Mouse (Mus musculus): ENCODE measurements around the gene Pex14. TPM values are rescaled to one million over a fixed set of nuclear protein-coding genes. Genes with fewer than 3 reads are reported as not detected.

Pex14 gene
- polyA plus RNA-seq, 1 experiment: 34.6 TPM

- Histone ChIP-seq H3K4me3 (ENCODE audit: insufficient read depth, low read length) (no peak overlapping the region), H3K4me1 (ENCODE audit: control insufficient read depth, insufficient read depth, low read length) (no peaks in the 10 kb centered on the region), H3K27ac (ENCODE audit: insufficient read depth, low read length) (no peak overlapping the region)
- TF ChIP-seq POLR2A (IDR thresholded peaks at IDR 0.05; ENCODE audit: low read depth, low read length): no peak
- no peak for TF ChIP-seq CTCF (IDR thresholded peaks at IDR 0.05; ENCODE audit: borderline replicate concordance, insufficient read depth, low read length)
Measured at GRCm38 (mm10) chr4:148915849-148916248, 183.8 kb downstream of the Pex14 start.

GRCm38 (mm10) chr4:148914863-148915622, 184.6 kb downstream of the Pex14 start:
- TF ChIP-seq CTCF (IDR thresholded peaks at IDR 0.05; ENCODE audit: borderline replicate concordance, insufficient read depth, low read length) (no peak), POLR2A (IDR thresholded peaks at IDR 0.05; ENCODE audit: low read depth, low read length) (no peak)
- no peak overlapping the region for H3K27ac ChIP-seq (ENCODE audit: insufficient read depth, low read length)
- H3K4me1 ChIP-seq (ENCODE audit: control insufficient read depth, insufficient read depth, low read length): no peaks in the 10 kb centered on the region
- H3K4me3 ChIP-seq (ENCODE audit: insufficient read depth, low read length): no peak overlapping the region

- no peak for TF ChIP-seq POLR2A (IDR thresholded peaks at IDR 0.05; ENCODE audit: low read depth, low read length)
- TF ChIP-seq CTCF (IDR thresholded peaks at IDR 0.05; ENCODE audit: borderline replicate concordance, insufficient read depth, low read length): no peak
- H3K27ac ChIP-seq (ENCODE audit: insufficient read depth, low read length): no peak overlapping the region
- H3K4me1 ChIP-seq (ENCODE audit: control insufficient read depth, insufficient read depth, low read length): no peaks in the 10 kb centered on the region
- no peak overlapping the region for H3K4me3 ChIP-seq (ENCODE audit: insufficient read depth, low read length)
Measured at GRCm38 (mm10) chr4:148912826-148913590, 186.7 kb downstream of the Pex14 start.

- no peak overlapping the region for H3K4me3 ChIP-seq (ENCODE audit: insufficient read depth, low read length)
- no peak overlapping the region for H3K27ac ChIP-seq (ENCODE audit: insufficient read depth, low read length)
- TF ChIP-seq POLR2A (IDR thresholded peaks at IDR 0.05; ENCODE audit: low read depth, low read length): no peak
- TF ChIP-seq CTCF (IDR thresholded peaks at IDR 0.05; ENCODE audit: borderline replicate concordance, insufficient read depth, low read length): no peak
- H3K4me1 ChIP-seq (ENCODE audit: control insufficient read depth, insufficient read depth, low read length): no peaks in the 10 kb centered on the region
Measured at GRCm38 (mm10) chr4:148912134-148912533, 187.5 kb downstream of the Pex14 start.

Other genes with a start within 250 kb of the Pex14 start
- 12.7 and 14.7 TPM in 2 replicates for gene Dffa, start 4.3 kb upstream of the Pex14 start, polyA plus RNA-seq (2011; ENCODE audit: insufficient read length, low read depth, missing spikeins)
- gene Cort, start 26.9 kb upstream of the Pex14 start, polyA plus RNA-seq (2011; ENCODE audit: insufficient read length, low read depth, missing spikeins): not detected in 2 replicates
- gene Cenps, start 37.8 kb upstream of the Pex14 start, polyA plus RNA-seq (2011; ENCODE audit: insufficient read length, low read depth, missing spikeins): 7.3 and 8.9 TPM in 2 replicates
- gene Pgd, start 66.9 kb upstream of the Pex14 start, polyA plus RNA-seq (2011; ENCODE audit: insufficient read length, low read depth, missing spikeins): 112 and 179 TPM in 2 replicates
- 79.8 and 84.1 TPM in 2 replicates for gene Kif1b, start 207.8 kb upstream of the Pex14 start, polyA plus RNA-seq (2011; ENCODE audit: insufficient read length, low read depth, missing spikeins)